Mouse (Mus musculus) frontal cortex, adult 2 months (tissue): Measurements from ENCODE around the gene Rtn4ip1. TPM values are rescaled to one million over a fixed set of nuclear protein-coding genes. Genes with fewer than 3 reads are reported as not detected.
"Not testable (repeated sequence)": the region's sequence is repeated elsewhere in the genome, so short reads cannot be mapped to it uniquely, and the experiment has no call there.

ENCODE experiments used
- DNase-seq, 2 experiments: peaks; one replicate each; pipeline ENCODE4 v3.0.0; 2022; ENCODE audit warnings: low spot score in 1 of 2; ENCODE audit errors: extremely low spot score in 1 of 2
- polyA plus RNA-seq: library from polyadenylated mRNA; depleted of rRNA; stranded (reverse); fragments of >200 nt; gene quantifications from 2 replicates; pipeline ENCODE4 v1.2.3, GENCODE M21; 2012; rRNA removed

Rtn4ip1 gene
- polyA plus RNA-seq, result 14.3 and 15.1 TPM in 2 replicates

DNA sequence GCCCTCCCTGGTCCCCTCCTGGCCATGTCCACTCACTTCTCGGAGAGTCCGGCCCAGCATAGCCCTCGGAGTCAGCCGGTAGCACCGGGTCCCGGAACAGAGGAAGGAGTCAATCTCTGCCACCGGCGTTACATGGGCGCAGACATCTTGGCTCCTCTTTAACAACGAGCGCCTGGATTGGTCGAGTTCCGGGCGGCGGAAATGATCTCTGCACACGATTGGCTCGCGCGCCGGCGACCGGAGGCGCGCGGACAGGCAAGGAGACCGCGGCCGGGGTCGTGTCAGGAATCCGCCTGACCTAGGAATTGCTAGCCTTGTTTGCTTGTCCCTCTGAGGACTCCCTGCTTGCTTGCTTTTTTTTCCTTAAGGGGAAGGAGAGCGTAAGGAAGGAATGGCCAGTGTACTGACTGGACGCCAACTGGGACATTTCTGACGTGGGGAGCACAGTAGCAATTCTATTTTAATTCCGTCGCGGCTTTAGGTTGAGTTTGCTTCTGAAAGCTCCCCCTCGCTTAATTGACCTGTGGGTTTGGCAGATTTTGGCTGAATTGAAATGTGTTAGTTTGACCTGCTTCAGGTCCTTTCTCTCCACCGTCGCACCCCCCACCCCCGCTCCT, at the start of gene Rtn4ip1, which contains the start of gene Qrsl1:
Rtn4ip1 (plus strand) TSS at position 230 of the 617 bp plus-strand sequence.
Qrsl1 (minus strand) TSS at position 168 of the 617 bp plus-strand sequence.
- DNase-seq, result peak; percentile 88 to 97

DNA sequence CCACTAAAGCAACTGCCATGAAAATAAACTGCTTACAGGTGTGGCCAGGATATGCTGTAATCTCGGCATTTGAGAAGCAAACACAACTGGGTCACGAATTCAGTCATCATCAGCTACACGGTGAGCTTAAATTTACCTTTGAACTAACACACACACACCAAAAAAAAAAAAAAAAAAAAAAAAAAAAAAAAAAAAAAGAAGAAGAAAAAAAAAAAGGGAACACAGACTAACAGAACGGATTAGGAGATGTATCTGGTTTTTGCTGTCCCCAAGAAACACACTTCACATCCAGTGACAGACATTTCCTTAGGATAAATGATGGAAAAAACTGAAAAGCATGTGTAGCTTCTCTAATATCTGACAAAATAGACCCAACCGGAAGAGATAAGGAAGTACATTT, 49.7 kb upstream of the Rtn4ip1 start:
- DNase-seq, result no peak

DNA sequence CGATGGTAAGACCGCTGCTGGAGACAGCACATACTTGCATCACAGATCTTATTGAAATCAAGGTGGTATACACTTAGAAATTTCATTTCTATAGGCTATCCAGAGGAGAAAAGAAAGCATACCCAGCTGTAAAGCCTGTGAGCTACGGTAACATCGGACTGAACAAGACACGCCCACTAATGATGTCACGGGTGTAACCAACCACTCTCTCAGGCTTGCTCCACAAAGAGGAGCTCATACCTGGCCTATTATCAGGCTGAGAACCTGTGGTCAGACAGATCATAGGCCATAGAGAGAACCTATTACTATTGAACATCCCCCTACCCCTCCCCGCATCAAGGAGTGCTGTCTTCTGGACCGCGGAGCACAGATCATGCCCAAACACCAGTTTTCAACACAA, 45.7 kb upstream of the Rtn4ip1 start:
- DNase-seq, result no peak

DNA sequence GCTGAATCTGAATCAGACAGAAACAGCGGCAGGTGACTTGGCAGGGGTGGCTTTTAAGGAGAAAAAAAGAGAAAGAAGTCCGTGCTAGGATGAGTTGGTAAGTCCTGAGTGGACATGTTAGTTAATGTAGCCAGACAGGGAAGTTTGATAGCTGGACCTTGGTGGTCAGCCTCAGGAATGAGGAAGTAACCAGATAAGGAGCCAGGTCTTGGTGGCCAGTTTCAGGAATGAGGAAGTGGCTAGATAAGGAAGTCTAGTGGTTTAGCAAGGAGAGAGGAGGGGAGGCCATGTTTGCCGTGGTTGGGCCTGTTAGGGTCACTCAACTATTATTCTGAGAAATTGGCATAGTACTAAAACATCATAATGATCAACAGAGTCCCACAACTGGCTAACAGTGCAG, 45.3 kb upstream of the Rtn4ip1 start:
- DNase-seq, result peak in 1 of 2 experiments; percentile 2

GRCm38 (mm10) chr10:43870752-43871151, 30.9 kb upstream of the Rtn4ip1 start:
- peak in 1 of 2 experiments; percentile 12 for DNase-seq

- DNase-seq, result no peak
Measured at GRCm38 (mm10) chr10:43871458-43871857, 30.1 kb upstream of the Rtn4ip1 start.

DNA sequence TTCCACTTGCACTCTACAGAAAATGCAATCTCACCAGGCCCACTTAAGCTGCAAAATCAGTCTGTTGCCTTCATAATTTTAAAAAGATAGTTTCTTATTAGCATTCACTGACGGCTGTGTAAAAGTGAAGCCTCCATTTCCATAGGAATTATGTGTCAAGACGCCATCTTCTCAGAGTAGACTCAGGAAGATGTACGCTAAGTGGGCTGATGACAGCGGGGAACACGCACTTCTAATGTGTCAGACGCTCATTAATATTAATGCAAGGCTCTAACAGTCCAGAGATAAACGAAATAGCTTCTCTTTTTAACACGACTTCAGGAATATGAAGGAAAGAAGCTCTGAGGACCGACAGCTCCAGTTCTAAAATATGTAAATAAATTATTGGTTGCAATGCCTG, 13.9 kb upstream of the Rtn4ip1 start:
- DNase-seq, result no peak

- DNase-seq, result no peak
Measured at GRCm38 (mm10) chr10:43888976-43889375, 12.6 kb upstream of the Rtn4ip1 start.

- no peak for DNase-seq
Measured at GRCm38 (mm10) chr10:43892971-43893370, 8.6 kb upstream of the Rtn4ip1 start.

GRCm38 (mm10) chr10:43896065-43896464, 5.5 kb upstream of the Rtn4ip1 start:
- no peak for DNase-seq

DNA sequence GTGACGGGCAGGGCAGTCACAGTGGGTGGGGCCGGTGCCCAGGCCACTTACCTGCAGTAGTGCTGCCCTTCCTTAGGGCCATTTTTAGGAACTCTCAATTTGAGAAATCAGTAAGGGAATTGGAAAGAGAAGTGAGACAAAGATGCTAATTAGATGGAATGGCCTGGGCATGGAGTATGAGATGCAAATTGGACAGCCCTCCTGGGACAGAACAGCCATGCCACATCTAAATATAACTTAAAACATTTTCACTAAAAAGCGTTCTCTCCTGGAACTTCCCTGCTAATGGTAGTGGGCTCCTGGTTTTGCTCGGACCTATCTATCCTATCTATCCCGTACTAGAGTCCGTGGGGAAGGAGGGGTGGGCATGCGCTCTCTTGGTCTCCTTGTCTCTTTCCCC, 3.3 kb upstream of the Rtn4ip1 start:
- no peak for DNase-seq

- no peak for DNase-seq
Measured at GRCm38 (mm10) chr10:43900883-43901570, 580 bp upstream of the Rtn4ip1 start.

GRCm38 (mm10) chr10:43904569-43904968, 3.0 kb downstream of the Rtn4ip1 start:
- DNase-seq, result no peak

DNA sequence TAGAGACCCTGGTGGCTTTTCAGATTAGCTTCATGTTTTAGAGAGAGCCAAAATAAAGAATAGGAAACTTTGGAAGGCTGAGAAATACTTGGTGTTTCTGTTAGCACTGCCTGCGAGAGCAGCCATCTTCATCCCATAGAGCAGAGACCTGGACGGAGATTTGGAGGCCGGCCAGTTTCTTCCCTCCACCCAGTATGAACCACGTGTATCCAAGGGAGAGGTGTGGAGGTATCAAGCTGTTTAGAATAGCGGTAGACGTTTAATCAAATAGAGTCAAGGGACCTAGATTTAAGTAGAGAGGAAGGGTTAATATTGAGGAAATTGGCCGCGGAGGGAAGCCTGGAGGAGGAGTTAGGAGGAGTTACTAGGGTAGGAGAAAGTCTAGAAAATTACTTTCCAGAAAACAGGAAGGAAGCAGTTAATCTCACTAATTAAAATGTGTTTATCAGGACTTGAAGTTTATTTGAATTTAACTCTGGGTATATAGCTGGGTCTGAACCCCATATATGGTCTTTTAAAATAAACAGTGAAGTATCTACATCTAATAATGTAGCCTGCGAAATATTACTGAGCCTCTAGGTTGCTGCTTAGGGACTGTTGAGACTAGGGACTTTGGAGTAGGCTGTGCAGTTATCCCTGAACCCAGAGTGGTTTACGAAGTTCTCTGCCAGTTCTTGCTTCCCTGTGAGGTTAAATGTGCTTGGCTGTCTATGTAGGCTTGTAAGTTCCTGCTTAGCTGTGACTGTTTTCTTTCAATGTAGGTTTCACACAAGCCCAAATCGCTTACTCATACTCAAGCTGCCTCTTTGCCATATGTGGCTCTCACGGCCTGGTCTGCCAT, 8.6 kb downstream of the Rtn4ip1 start:
- DNase-seq, result no peak

DNA sequence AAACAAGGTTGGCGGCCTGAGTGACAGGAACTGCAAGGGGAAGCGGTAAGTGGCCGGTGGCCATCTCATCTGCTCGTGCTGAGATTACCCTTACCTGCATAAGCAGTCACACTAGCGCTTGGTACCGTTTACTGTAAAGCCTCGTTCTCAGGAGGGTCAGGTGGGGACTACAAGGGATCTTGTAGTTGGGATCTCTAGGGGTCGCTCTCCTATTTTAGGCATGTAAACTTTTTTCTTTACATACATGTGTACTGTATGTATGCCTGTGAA, 9.2 kb downstream of the Rtn4ip1 start:
- DNase-seq, result no peak

DNA sequence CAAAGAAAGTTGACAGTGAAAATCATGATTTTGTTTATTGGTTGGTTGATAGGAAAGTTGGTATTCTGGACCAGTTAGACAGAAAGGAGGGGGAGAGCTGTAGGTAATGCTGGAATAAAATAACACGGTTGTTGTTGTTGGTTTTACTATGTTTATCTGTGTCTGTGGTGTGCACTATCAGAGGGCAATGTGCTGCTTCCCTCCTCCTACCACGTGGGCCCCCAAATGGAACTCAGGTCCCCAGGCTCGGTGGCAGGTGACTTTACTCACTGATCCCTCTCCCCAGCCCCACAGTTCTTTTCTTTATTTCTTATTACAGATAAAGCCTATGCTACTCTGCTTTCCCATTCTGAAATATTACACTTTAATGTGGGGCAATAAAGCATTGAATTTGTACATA, 10.6 kb downstream of the Rtn4ip1 start:
- DNase-seq, result no peak

DNA sequence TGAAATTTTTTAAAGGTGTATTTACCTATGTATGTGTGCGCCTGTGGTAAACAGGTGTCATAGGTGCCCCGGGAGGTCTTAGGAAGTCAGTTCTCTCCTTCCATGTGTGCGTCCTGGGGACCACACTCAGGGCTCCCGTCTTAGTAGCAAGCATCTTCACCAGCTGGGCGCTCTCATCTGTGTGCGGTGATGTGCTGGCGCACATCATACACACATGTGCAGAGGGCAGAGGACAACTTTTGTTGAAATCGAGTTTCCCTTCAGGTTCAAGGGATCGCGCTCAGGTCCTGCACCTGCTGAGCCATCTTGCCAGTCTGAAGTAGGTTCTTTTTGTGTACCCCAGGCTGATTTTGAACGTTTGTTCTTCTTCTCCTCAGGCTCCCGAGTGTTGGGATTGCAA, 14.6 kb downstream of the Rtn4ip1 start:
- DNase-seq, result no peak

DNA sequence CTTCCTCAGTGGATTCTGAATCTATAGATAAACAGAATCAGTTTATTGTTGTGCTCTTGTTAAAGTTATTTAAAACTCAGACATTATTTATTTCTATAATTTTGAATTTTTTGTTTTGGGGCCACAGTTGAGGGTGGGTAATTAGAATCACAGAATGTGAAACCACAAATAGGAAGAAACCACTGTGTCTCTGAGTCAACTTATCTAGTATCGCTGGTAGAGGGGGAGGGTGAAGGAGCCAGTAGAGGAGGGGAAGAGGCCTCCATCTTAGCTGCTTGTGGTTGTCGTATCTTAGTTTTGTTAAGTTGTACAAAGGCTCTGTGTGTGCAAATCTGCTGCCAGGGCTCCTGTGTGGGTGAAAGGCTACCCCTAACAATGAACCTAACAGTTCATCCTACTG, 15.1 kb downstream of the Rtn4ip1 start:
- DNase-seq, result no peak

DNA sequence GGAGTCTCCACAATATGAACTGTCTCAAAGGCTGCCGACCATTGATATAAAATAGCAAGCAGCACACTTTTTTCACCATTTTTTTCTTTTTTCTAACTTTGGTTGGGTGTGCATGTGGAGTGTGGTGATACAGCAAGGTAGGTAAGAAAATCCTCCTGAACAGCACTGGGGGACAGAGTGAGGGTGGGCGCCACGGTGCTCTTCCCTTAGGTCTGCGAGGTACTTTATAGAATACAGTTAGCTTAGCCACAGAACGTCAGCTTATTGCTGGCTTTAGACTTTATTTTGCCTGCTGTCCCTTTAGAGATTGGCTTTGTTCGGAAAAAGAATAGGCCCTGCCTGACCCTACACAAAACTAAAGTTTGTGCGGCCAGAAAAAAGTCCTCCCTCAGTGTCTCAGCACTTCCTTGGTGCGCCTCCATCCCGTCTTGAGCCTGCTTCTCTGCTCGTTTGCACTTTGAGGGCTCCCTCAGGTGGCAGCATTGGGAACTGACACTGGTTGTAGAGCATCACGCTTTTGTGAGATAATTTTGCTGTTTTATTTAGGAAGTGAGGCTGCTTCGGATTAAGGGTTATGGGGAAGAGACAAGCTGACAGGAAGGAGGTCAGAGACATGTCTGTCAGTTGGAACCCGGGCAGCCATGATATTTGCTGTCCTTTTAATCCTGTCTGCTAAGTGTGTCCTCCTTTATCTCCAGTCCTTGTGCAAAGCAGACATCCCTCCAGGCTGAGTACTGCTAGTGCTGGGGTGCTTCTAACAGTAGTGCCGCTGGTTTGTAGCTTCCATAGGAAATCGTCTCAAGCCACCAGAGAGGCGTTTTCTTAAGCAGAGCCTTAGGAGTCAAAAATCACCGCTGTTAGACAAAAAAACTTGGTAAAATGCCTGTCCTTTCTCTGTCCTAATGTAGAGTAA, 17.3 kb downstream of the Rtn4ip1 start:
- DNase-seq, result peak; percentile 28 to 91

DNA sequence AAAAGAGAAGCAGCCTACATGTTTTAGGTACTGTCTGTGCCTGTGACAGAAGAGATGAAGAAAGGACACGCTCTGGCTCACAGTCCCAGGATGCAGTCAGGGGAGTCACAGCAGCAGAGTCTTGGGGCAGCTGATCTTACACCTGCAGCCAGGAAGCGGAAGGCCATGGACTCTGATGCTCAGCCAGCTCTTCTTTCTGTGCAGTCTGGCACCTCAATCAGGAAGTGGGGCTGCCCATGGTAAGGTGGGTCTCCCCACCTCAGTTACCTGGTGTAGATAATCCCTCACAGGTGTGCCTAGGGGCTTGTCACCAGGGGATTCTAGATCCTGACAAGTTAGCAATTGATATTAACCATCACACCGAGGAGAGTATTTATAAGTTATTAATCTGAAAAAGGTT, 21.5 kb downstream of the Rtn4ip1 start:
- no peak for DNase-seq

DNA sequence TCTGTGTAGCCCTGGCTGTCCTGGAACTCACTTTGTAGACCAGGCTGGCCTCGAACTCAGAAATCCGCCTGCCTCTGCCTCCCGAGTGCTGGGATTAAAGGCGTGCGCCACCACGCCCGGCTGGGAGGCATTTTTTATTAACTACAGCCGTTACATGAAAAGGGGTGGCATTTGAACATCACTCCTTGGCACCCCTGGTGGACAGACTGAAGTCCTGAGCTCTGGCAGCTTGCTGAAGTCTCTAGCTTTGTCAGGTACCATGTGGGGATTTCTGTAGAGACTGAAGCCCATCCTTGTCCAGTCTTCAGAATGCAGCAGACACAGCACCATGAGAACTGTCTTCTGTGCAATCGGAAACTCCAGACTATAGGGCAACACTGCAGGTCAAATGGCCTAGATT, 24.2 kb downstream of the Rtn4ip1 start:
- not testable (repeated sequence) for DNase-seq
